Mouse (Mus musculus): ENCODE data around the gene Akap10. TPM values are rescaled to one million over a fixed set of nuclear protein-coding genes. Genes with fewer than 3 reads are reported as not detected.

Akap10 gene
- 54.2 TPM for polyA plus RNA-seq (2017; shearing (Covaris generic))

GRCm38 (mm10) chr11:61930098-61930517 lies at the start of gene Akap10:
TSS of gene Akap10 (minus strand) at chr11:61930252.

GRCm38 (mm10) chr11:61956572-61957295 lies 26.7 kb upstream of the Akap10 start, which contains the start of gene Specc1:
TSS of gene Specc1 (plus strand) at chr11:61956763.

GRCm38 (mm10) chr11:61854988-61855411 lies 75.1 kb downstream of the Akap10 start, which contains the start of gene Ulk2:
TSS of gene Ulk2 (minus strand) at chr11:61855073.

Other genes starting within 250 kb of the Akap10 start
- 1.3 TPM for gene Fam83g, start 246.2 kb downstream of the Akap10 start, polyA plus RNA-seq (2017; shearing (Covaris generic))
- gene Slc5a10, start 209.4 kb downstream of the Akap10 start, polyA plus RNA-seq (2017; shearing (Covaris generic)) = not detected
- 23.7 TPM for gene Prpsap2, start 168.2 kb downstream of the Akap10 start, polyA plus RNA-seq (2017; shearing (Covaris generic))
- gene Ulk2, start 75.2 kb downstream of the Akap10 start, polyA plus RNA-seq (2017; shearing (Covaris generic)) = 24.5 TPM
- gene Specc1, start 26.5 kb upstream of the Akap10 start, polyA plus RNA-seq (2017; shearing (Covaris generic)) = 0.96 TPM

All from effector memory CD4-positive, alpha-beta T cell, adult 7 months (primary cell).